8 mouse cellular contexts compared by ENCODE assay signal in genomic region chr5:64878027-64878425, GRCm38 (mm10). TPM values are rescaled to one million over a fixed set of nuclear protein-coding genes. Genes with fewer than 3 reads are reported as not detected.
A peak's percentile ranks its signal among the peaks of the same experiment; 100 is the strongest.
DNase-seq lines count a peak whose midpoint lies in the region; ATAC-seq and TF ChIP-seq lines count a peak whose summit lies in the region.

No protein-coding gene starts in this region.

- H3K4me1 ChIP-seq in embryonic fibroblast, embryonic 13.5 days (ENCODE audit: control insufficient read depth, insufficient read depth, low read length), result peaks cover 17% of the 10 kb centered on the region
- peaks cover 34% of the 10 kb centered on the region for H3K4me1 ChIP-seq in heart, embryonic 15.5 days (replicated peaks)

- no peak overlapping the region for H3K4me2 ChIP-seq in heart, embryonic 15.5 days

- H3K36me3 ChIP-seq in heart, embryonic 15.5 days, result no peaks in the 10 kb centered on the region

- H3K4me3 ChIP-seq in embryonic fibroblast, embryonic 13.5 days (ENCODE audit: insufficient read depth, low read length), result no peak overlapping the region
- no peak overlapping the region for H3K4me3 ChIP-seq in heart, embryonic 15.5 days

- TF ChIP-seq POLR2A in embryonic fibroblast, embryonic 13.5 days (IDR thresholded peaks at IDR 0.05; ENCODE audit: low read depth, low read length), result peak; percentile 19

- H3K27me3 ChIP-seq in heart, embryonic 15.5 days, result no peaks in the 10 kb centered on the region

- peak; percentile 88 for ATAC-seq in heart, embryonic 15.5 days (replicated peaks; ENCODE audit: insufficient number of reproducible peaks, insufficient read depth, low FRiP score, low read depth)
- ATAC-seq in erythroid progenitor cell, adult 5-6 weeks (replicated peaks; ENCODE audit: low FRiP score, poor library complexity, severe bottlenecking), result no peak

- no peak overlapping the region for H3K9ac ChIP-seq in heart, embryonic 15.5 days

- 0 out of 2 replicates have a peak, but pooled peaks cover 4% of the 10 kb centered on the region for H3K9me3 ChIP-seq in heart, embryonic 15.5 days (replicated peaks)

- WGBS in heart, embryonic 15.5 days, result 8% methylated on average over 4 of the region's 4 CpGs

- peak; percentile 67 to 73 for DNase-seq in right cerebral cortex, postnatal 10 days (ENCODE audit: low spot score in 2 of 2)
- DNase-seq in right cerebral cortex, postnatal 4 days, result no peak
- peak; percentile 79 for DNase-seq in kidney, postnatal 10 days
- peak; percentile 82 for DNase-seq in lung, postnatal 10 days
- peak; percentile 79 for DNase-seq in skeletal muscle tissue, adult 2 months (ENCODE audit: low read depth, low spot score)

- peak overlapping the region; percentile 96 for H3K27ac ChIP-seq in embryonic fibroblast, embryonic 13.5 days (ENCODE audit: insufficient read depth, low read length)
- H3K27ac ChIP-seq in heart, embryonic 15.5 days, result peak overlapping the region; percentile 87

- TF ChIP-seq CTCF in embryonic fibroblast, embryonic 13.5 days (IDR thresholded peaks at IDR 0.05; ENCODE audit: borderline replicate concordance, insufficient read depth, low read length), result no peak

RNA-seq across cellular contexts. Expression of gene Tlr1, which starts 55.3 kb away (rescaled TPM):
- polyA plus RNA-seq in embryonic fibroblast, embryonic 13.5 days (2011; ENCODE audit: insufficient read length, low read depth, missing spikeins), result 0.23 and 1.1 TPM in 2 replicates
- 0.48 and 0.82 TPM in 2 replicates for polyA plus RNA-seq in heart, embryonic 15.5 days (2015; fragmentation: Nextera tagmentation; extraction: Ambion mirVana)
- total RNA-seq in erythroid progenitor cell, adult 5-6 weeks (2015; ENCODE audit: low replicate concordance), result 2.9 and 6.5 TPM in 2 replicates
- 0.64 and 2.4 TPM in 2 replicates for total RNA-seq in erythroid progenitor cell, adult 5-6 weeks (2017; ENCODE audit: low replicate concordance)
